Mouse (Mus musculus): Measurements from ENCODE around the gene Bricd5.

Gene Bricd5

GRCm38 (mm10) chr17:24485090-24485860 lies 11.6 kb downstream of the Bricd5 start:
- no peak for DNase-seq (ENCODE audit: low read depth, low spot score)

- no peak for DNase-seq (ENCODE audit: low read depth, low spot score)
These were observed 14.5 kb downstream of the Bricd5 start, which contains the start of gene Caskin1 for GRCm38 (mm10) chr17:24488186-24488661. Gene Caskin1, plus strand, starts transcription at chr17:24488601.

- DNase-seq (ENCODE audit: low read depth, low spot score) = no peak
These were observed 15.1 kb downstream of the Bricd5 start for GRCm38 (mm10) chr17:24488662-24489264.

GRCm38 (mm10) chr17:24489265-24490030 lies 15.8 kb downstream of the Bricd5 start:
- DNase-seq (ENCODE audit: low read depth, low spot score) = no peak

- DNase-seq (ENCODE audit: low read depth, low spot score) = peak; percentile 58
These were observed 16.7 kb downstream of the Bricd5 start for GRCm38 (mm10) chr17:24490399-24490798.

GRCm38 (mm10) chr17:24494627-24495335 lies 21.1 kb downstream of the Bricd5 start:
- DNase-seq (ENCODE audit: low read depth, low spot score) = peak; percentile 60

GRCm38 (mm10) chr17:24495443-24495842 lies 21.8 kb downstream of the Bricd5 start:
- DNase-seq (ENCODE audit: low read depth, low spot score) = no peak

- no peak for DNase-seq (ENCODE audit: low read depth, low spot score)
These were observed 22.3 kb downstream of the Bricd5 start for GRCm38 (mm10) chr17:24496026-24496425.

- no peak for DNase-seq (ENCODE audit: low read depth, low spot score)
These were observed 28.5 kb downstream of the Bricd5 start for GRCm38 (mm10) chr17:24502208-24502607.

- DNase-seq (ENCODE audit: low read depth, low spot score) = no peak
These were observed 30.4 kb downstream of the Bricd5 start for GRCm38 (mm10) chr17:24504085-24504484.

GRCm38 (mm10) chr17:24505286-24505955 lies 31.7 kb downstream of the Bricd5 start:
- DNase-seq (ENCODE audit: low read depth, low spot score) = no peak

- no peak for DNase-seq (ENCODE audit: low read depth, low spot score)
These were observed 32.8 kb downstream of the Bricd5 start for GRCm38 (mm10) chr17:24506332-24507070.

GRCm38 (mm10) chr17:24507129-24507664 lies 33.5 kb downstream of the Bricd5 start:
- no peak for DNase-seq (ENCODE audit: low read depth, low spot score)

- DNase-seq (ENCODE audit: low read depth, low spot score) = no peak
These were observed 34.2 kb downstream of the Bricd5 start for GRCm38 (mm10) chr17:24507806-24508460.

GRCm38 (mm10) chr17:24513609-24514008 lies 39.9 kb downstream of the Bricd5 start:
- DNase-seq (ENCODE audit: low read depth, low spot score) = no peak

GRCm38 (mm10) chr17:24514270-24515257 lies 40.9 kb downstream of the Bricd5 start:
- no peak for DNase-seq (ENCODE audit: low read depth, low spot score)

- DNase-seq (ENCODE audit: low read depth, low spot score) = no peak
These were observed 46.8 kb downstream of the Bricd5 start for GRCm38 (mm10) chr17:24520450-24520849.

- no peak for DNase-seq (ENCODE audit: low read depth, low spot score)
These were observed 51.0 kb downstream of the Bricd5 start for GRCm38 (mm10) chr17:24524734-24525133.

Data from mesoderm, embryonic 11.5 days (tissue).